Mouse (Mus musculus) mature B cell (primary cell): ENCODE results near the gene Ano1.

Source experiments
- in situ Hi-C: fragments of 300-500 bp; cut with MboI; formaldehyde crosslinking; loops from 2 replicates; pipeline ENCODE4 v1.14.3; 2019

Ano1 gene

GRCm38 (mm10) chr7:144764537-144765282 lies 12.9 kb upstream of the Ano1 start:
- in situ Hi-C loops, result no loop called here

GRCm38 (mm10) chr7:144764013-144764412 lies 12.2 kb upstream of the Ano1 start:
- in situ Hi-C loops, result no loop called here

GRCm38 (mm10) chr7:144762496-144763235 lies 10.9 kb upstream of the Ano1 start:
- in situ Hi-C loops, result no loop called here

DNA sequence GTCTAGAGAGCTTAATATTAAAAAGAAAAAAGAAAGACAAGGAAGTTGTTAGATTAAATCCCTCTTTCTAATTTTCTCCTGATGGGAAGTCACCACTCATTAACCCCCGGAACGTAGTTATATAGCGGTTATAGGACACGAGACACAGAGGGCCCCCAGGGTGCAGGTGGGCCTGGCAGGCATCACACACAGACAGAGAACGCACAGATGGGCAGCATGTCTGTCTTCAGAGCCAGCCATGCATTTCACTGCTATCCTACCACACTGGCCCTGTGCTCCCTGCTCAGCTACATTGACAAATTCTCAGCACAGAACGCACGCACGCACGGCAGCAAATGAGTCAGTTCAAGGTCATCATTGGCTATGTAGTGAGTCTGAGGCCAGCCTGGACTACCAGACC lies 8.5 kb upstream of the Ano1 start:
- in situ Hi-C loops, result no loop called here

- in situ Hi-C loops, result no loop called here
Observed at GRCm38 (mm10) chr7:144759455-144759854, 7.7 kb upstream of the Ano1 start.

- in situ Hi-C loops, result no loop called here
Observed at GRCm38 (mm10) chr7:144755511-144756378, 4.0 kb upstream of the Ano1 start.

DNA sequence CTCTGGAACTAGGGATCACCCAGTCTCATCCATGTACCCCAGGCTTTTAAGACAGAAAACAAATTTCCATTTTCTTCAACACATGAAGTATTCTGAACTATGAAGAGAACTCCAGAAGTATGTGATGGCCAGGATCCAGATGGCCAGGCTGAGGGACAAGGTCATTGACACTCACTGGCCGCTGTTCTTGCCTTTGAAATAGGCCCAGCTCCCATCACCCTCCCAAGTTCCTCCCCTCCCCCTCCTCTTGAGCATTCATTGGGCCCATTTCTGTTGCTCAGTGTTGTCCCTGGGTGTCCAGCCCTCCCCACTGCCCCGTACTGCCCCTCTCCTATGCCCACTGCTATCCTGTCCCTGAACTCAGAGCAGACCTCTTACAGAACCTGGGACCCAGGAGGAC lies 2.9 kb upstream of the Ano1 start:
- in situ Hi-C loops, result no loop called here

DNA sequence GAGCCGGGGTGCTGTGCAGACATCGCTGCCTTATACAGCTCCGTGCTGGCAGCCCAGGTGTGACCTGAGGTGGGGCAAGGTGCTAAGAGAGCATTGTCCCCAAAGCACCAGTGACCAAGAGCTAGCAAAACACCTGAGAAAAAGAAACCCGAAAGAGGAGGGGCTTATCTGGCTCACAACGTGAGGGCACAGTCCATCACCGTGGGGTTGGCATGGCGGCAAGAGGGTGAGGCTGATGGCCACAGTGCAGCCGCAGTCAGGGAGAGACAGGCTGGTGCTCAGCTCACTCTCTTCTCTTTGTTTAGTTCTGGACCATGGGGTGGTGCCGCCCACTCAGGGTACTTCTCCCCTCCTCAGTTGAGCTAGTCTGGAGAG lies 1.9 kb upstream of the Ano1 start:
- in situ Hi-C loops, result no loop called here

GRCm38 (mm10) chr7:144752919-144753656 lies 1.3 kb upstream of the Ano1 start:
- in situ Hi-C loops, result no loop called here

GRCm38 (mm10) chr7:144747756-144748155 lies 4.0 kb downstream of the Ano1 start:
- in situ Hi-C loops, result no loop called here

DNA sequence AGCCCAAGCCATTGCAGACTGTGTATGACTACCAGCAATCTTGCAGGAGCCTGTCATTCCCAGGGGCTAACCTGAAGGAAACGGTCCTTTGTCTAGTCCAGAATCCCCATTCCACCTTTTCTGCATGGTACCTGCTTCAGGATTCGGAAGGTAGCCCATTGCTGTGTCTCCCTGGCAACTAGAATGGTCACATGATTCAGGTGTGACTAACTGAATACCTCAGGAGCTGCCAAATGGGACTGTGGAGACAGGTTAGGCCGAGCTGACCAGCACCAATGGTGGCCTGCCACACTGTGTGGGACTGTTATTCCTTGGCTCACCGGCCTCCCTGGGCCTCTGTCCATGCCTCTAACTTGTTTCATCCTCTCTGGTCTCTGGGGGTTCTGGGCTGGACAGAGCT lies 5.3 kb downstream of the Ano1 start:
- in situ Hi-C loops, result no loop called here

DNA sequence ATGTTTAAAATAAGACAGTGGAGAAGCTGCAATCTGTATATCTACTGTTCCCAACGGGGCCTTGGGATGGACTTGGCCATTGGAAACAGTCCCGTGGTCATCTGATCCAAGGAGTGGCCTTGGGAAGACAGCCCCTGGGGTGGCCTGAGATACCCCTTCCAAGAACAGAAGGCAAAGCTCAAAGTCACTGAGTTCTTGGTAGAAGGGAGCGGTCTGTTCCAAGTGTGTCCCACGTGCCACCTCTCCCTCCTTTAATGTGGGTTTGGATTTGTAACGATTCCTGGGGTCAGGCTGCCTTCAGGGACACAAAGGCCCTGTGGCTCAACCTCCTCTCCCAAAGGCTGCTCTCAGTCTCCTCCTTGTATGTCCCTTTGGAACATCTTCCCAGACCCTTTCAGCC lies 7.9 kb downstream of the Ano1 start:
- in situ Hi-C loops, result no loop called here

GRCm38 (mm10) chr7:144740643-144741042 lies 11.1 kb downstream of the Ano1 start:
- in situ Hi-C loops, result no loop called here

GRCm38 (mm10) chr7:144739810-144740209 lies 12.0 kb downstream of the Ano1 start:
- in situ Hi-C loops, result no loop called here

GRCm38 (mm10) chr7:144738357-144738798 lies 13.4 kb downstream of the Ano1 start:
- in situ Hi-C loops, result no loop called here

GRCm38 (mm10) chr7:144731897-144732291 lies 19.9 kb downstream of the Ano1 start:
- in situ Hi-C loops, result no loop called here

- in situ Hi-C loops, result no loop called here
Observed at GRCm38 (mm10) chr7:144731182-144731896, 20.4 kb downstream of the Ano1 start.

GRCm38 (mm10) chr7:144724283-144724682 lies 27.5 kb downstream of the Ano1 start:
- in situ Hi-C loops, result no loop called here

DNA sequence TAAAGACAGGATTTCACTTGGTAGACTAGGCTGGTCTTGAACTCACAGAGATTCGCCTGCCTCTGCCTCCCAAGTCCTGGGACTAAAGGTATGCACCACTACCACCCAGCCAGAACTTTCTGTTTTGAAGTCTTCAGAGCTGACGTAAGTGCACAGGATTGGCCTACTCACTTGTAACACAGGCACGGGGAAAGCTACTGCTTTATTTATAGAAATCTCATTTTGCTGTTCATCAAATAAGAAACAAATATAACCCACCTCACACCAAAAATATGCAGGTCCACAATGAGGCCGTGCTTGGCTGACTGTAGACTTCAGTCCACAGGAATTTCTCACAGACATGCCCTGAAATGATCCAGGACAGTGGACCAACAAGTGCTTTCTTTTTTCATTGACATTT lies 31.8 kb downstream of the Ano1 start:
- in situ Hi-C loops, result no loop called here

- in situ Hi-C loops, result no loop called here
Observed at GRCm38 (mm10) chr7:144717736-144718135, 34.0 kb downstream of the Ano1 start.

GRCm38 (mm10) chr7:144697870-144698269 lies 53.9 kb downstream of the Ano1 start:
- in situ Hi-C loops, result no loop called here
